Mouse (Mus musculus) CH12.LX (cell line): Measurements from ENCODE around the gene Rras.

Experiments
- CHD2 ChIP-seq: IDR thresholded peaks from 2 replicates; pipeline ENCODE4 v1.6.1; 2011; ENCODE audit warnings: low read length, improper control_type of control experiment
- CTCF ChIP-seq, 2 experiments: IDR thresholded peaks in 1 of 2; conservative IDR thresholded peaks in 1 of 2; 2 replicates each; pipeline ENCODE4 v1.5.1; 2011 to 2012; ENCODE audit warnings: low read depth in 2 of 2, low read length in 2 of 2, improper control_type of control experiment in 1 of 2, inconsistent platforms in 1 of 2, mild to moderate bottlenecking in 1 of 2, moderate library complexity in 1 of 2
- E2F4 ChIP-seq: IDR thresholded peaks from 2 replicates; pipeline ENCODE4 v1.6.1; 2011; ENCODE audit warnings: low read depth, low read length, improper control_type of control experiment; ENCODE audit not compliant: insufficient replicate concordance
- KAT2A ChIP-seq: IDR thresholded peaks from 2 replicates; pipeline ENCODE4 v1.6.1; 2012; ENCODE audit warnings: low read length, improper control_type of control experiment, inconsistent platforms; ENCODE audit not compliant: insufficient replicate concordance
- MAX ChIP-seq: IDR thresholded peaks from 2 replicates; pipeline ENCODE4 v1.6.1; 2011; ENCODE audit warnings: low read length, improper control_type of control experiment
- MYC ChIP-seq: IDR thresholded peaks from 2 replicates; pipeline ENCODE4 v1.6.1; 2011; ENCODE audit warnings: low read depth, mild to moderate bottlenecking, improper control_type of control experiment, low read length
- NELFE ChIP-seq: IDR thresholded peaks from 2 replicates; pipeline ENCODE4 v1.6.1; 2011; ENCODE audit warnings: low read depth, low read length, improper control_type of control experiment
- NRF1 ChIP-seq: IDR thresholded peaks from 2 replicates; pipeline ENCODE4 v1.6.1; 2014; ENCODE audit warnings: low read depth, mild to moderate bottlenecking, inconsistent platforms, low read length, improper control_type of control experiment, moderate library complexity
- ZC3H11A ChIP-seq: IDR thresholded peaks from 2 replicates; pipeline ENCODE4 v1.6.1; 2012; ENCODE audit warnings: low read depth, mild to moderate bottlenecking, inconsistent platforms, low read length, improper control_type of control experiment

- TF ChIP-seq E2F4 (no peak), NELFE (no peak), MAX (no peak), ZC3H11A (no peak), NRF1 (no peak), CTCF (conservative IDR thresholded peaks at IDR 0.05 in 1 of 2, IDR thresholded peaks at IDR 0.05 in 1 of 2; ENCODE audit: low read depth in 2 of 2, low read length in 2 of 2) (no peak), CHD2 (no peak), KAT2A (no peak), MYC (no peak)
Observed at GRCm38 (mm10) chr7:44971142-44971541, 46.6 kb upstream of the Rras start.
